Mouse (Mus musculus) neural tube, embryonic 11.5 days (tissue): Measurements from ENCODE around the gene Utp18. TPM values are rescaled to one million over a fixed set of nuclear protein-coding genes. Genes with fewer than 3 reads are reported as not detected.

Experiments
- ATAC-seq: fragments of 200-750 bp; cut with Nextera tagmentation; 2 replicates; pipeline ENCODE4 v1.8.0; 2017; ENCODE audit warnings: moderate number of reproducible peaks, mild to moderate bottlenecking, moderate TSS enrichment, moderate library complexity; ENCODE audit not compliant: insufficient read depth, low FRiP score, low TSS enrichment
- DNase-seq: peaks from one replicate; pipeline ENCODE4 v3.0.0-alpha.2; 2015; ENCODE audit warnings: low spot score
- H3K27ac ChIP-seq: fragments of 300-500 bp; sonication (generic); 2 replicates; pipeline ENCODE4 v1.5.1; 2014; ENCODE audit warnings: low read depth, mild to moderate bottlenecking, low read length
- H3K27me3 ChIP-seq: fragments of 300-500 bp; sonication (generic); 2 replicates; pipeline ENCODE4 v1.6.1; 2014; ENCODE audit warnings: mild to moderate bottlenecking, low read length, mixed read lengths; ENCODE audit not compliant: control insufficient read depth, insufficient read depth
- H3K36me3 ChIP-seq: fragments of 300-500 bp; sonication (generic); 2 replicates; pipeline ENCODE4 v1.6.1; 2014; ENCODE audit warnings: mild to moderate bottlenecking, low read length, moderate library complexity, mixed read lengths; ENCODE audit not compliant: control insufficient read depth, insufficient read depth
- H3K4me1 ChIP-seq: fragments of 300-500 bp; sonication (generic); 2 replicates; pipeline ENCODE4 v1.6.1; 2014; ENCODE audit warnings: low read length, mixed read lengths; ENCODE audit not compliant: control insufficient read depth, insufficient read depth
- H3K4me2 ChIP-seq: fragments of 300-500 bp; sonication (generic); 2 replicates; pipeline ENCODE4 v1.6.1; 2014; ENCODE audit warnings: low read depth, mild to moderate bottlenecking, moderate library complexity
- H3K4me3 ChIP-seq: fragments of 300-500 bp; sonication (generic); 2 replicates; pipeline ENCODE4 v1.5.1; 2014; ENCODE audit warnings: low read depth, low read length
- H3K9ac ChIP-seq: fragments of 300-500 bp; sonication (generic); 2 replicates; pipeline ENCODE4 v1.6.1; 2014; ENCODE audit warnings: mild to moderate bottlenecking, low read length
- H3K9me3 ChIP-seq: fragments of 300-500 bp; sonication (generic); 2 replicates; pipeline ENCODE4 v1.6.1; 2016; ENCODE audit warnings: low read length; ENCODE audit not compliant: control insufficient read depth
- WGBS: fragments of 180-500 bp; shearing (Covaris S2); extraction: QIAGEN DNeasy Blood & Tissue Kit; methylation state at CpG from one replicate; pipeline ENCODE4 v1.1.7; 2014; 5-methylcytosine and 5-hydroxymethylcytosine counted together
- polyA plus RNA-seq: library from polyadenylated mRNA; unstranded; fragments of >200 nt; fragmentation: Nextera tagmentation; extraction: Ambion mirVana; gene quantifications from 2 replicates; pipeline ENCODE4 v1.2.1, GENCODE M21; 2014

Utp18 gene
- polyA plus RNA-seq, 1 experiment from 2014 or later = 40.7 TPM

DNA sequence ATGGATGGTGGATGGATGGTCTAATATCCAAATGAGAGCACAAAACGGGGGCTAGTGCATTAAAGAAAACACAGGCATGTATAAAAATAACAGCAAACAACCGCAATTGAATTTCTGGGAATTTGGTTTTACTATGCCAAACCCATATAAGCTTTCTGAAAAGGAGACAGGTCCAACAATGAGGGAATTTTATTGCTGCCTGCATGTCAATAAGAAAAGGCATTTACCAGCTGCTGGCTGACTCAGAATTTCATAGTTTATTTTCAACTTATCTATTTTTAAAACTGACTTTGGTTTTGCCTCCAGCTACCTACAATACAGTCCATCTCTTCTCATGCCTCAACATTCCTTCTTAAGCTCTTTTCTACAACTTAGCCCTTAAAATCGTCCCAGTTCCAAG is 33.0 kb downstream of the Utp18 start:
- no peak overlapping the region for H3K4me2 ChIP-seq
- no peaks in the 10 kb centered on the region for H3K9me3 ChIP-seq
- no peak overlapping the region for H3K4me3 ChIP-seq
- no peaks in the 10 kb centered on the region for H3K27me3 ChIP-seq
- no peak overlapping the region for H3K9ac ChIP-seq
- WGBS = 82% methylated on average over 3 of the region's 3 CpGs
- H3K4me1 ChIP-seq = no peaks in the 10 kb centered on the region; the same call in 1 of the 2 replicates
- H3K36me3 ChIP-seq = no peaks in the 10 kb centered on the region
- H3K27ac ChIP-seq = no peak overlapping the region
- no peak for ATAC-seq
- no peak for DNase-seq

DNA sequence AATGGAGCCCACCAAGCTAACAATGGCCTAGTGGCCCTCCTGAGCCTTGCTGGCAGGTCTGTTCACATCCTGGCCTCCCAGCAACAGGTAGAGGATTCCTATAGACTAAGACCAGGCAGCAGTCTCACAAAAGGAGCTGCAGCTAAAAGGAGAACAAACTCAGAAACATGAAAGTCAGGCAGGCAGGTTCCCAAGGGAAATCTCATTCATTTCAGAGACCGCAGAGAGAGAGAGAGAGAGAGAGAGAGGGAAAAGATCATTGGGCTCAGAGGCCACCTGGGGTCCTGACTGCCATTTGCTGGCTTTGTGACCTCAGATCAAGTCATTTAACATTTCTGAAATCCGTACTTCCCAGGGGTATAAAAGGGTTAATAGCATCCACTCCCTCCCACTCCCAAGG is 38.2 kb downstream of the Utp18 start:
- Histone ChIP-seq H3K4me1 (no peaks in the 10 kb centered on the region), H3K4me2 (no peak overlapping the region), H3K9me3 (no peaks in the 10 kb centered on the region), H3K9ac (no peak overlapping the region), H3K27me3 (no peaks in the 10 kb centered on the region), H3K4me3 (no peak overlapping the region), H3K36me3 (no peaks in the 10 kb centered on the region), H3K27ac (no peak overlapping the region)
- ATAC-seq = no peak
- no peak for DNase-seq
- 5% methylated on average over 2 of the region's 2 CpGs for WGBS

DNA sequence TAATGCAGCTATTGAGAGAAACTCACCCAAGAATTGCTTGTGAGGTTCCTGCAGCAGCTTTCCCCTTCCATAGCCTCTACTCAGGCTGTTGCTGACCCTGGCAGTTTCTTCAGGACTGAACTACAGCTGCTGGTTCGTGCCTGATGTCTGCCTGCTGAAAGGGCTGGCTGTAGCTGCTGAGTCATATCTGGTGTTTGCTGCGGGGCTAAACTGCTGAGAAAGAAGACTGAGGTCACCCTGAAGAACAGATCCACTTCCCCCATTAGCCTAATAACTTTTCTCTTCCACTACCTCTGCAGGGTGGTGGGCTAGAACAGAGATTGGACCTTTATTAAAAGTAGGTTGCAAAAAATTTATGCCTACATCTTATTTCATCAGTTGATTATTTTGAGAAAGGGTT is 49.8 kb downstream of the Utp18 start:
- 76% methylated on average over 2 of the region's 2 CpGs for WGBS
- Histone ChIP-seq H3K4me3 (no peak overlapping the region), H3K4me2 (no peak overlapping the region), H3K27ac (no peak overlapping the region), H3K4me1 (no peaks in the 10 kb centered on the region), H3K9ac (no peak overlapping the region), H3K36me3 (no peaks in the 10 kb centered on the region), H3K9me3 (no peaks in the 10 kb centered on the region), H3K27me3 (no peaks in the 10 kb centered on the region)
- DNase-seq = no peak
- ATAC-seq = no peak

DNA sequence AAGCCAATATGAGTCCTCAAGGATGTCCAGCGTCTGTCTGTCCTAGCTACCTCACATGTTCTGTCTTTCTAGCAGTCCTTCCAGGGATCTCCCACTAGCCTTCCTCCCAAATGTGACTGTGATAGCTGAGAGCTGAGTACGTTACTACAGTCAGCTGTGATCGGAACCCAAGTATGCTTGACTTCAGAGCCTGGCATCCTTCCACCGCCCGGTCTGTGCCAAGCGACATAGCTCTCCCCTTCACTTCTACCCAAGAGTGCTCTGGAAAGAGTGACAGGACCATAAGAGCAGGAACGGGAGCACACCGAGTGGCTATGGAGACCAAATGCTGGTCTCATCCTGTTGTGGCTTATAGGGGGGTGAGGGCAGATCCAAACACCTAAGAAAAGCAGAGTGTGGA is 55.6 kb downstream of the Utp18 start:
- H3K4me2 ChIP-seq = no peak overlapping the region
- ATAC-seq = peak; percentile 15; the same call in 1 of the 2 replicates
- H3K27me3 ChIP-seq = no peaks in the 10 kb centered on the region

DNA sequence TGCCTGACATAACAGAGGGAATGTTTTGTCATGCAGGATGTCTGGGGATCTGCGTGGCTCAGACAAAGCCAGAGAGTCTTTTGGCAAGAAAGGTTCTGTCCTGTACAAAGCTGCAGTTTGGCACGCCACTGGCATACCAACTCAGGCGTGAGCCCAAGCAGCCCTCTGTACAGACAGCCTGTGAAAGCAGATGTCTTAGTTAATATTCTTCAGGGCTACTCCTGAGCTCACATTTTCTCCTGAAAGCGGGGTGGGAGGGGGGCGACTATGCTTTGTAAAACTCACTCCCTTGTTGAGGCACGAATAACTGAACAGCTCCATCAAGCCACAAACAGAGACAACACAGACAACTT is 56.3 kb downstream of the Utp18 start:
- Histone ChIP-seq H3K9me3 (no peaks in the 10 kb centered on the region), H3K9ac (no peak overlapping the region), H3K27me3 (no peaks in the 10 kb centered on the region), H3K4me2 (no peak overlapping the region), H3K4me3 (no peak overlapping the region), H3K36me3 (no peaks in the 10 kb centered on the region), H3K4me1 (no peaks in the 10 kb centered on the region), H3K27ac (no peak overlapping the region)
- ATAC-seq (peak; percentile 80), DNase-seq (peak; percentile 28)
- WGBS = 76% methylated on average over 6 of the region's 6 CpGs

More for the DNA sequence above, 55.6 kb downstream of the Utp18 start:
- H3K9ac ChIP-seq = no peak overlapping the region
- no peak for DNase-seq
- H3K27ac ChIP-seq = no peak overlapping the region
- H3K4me3 ChIP-seq = no peak overlapping the region
- WGBS = 93% methylated on average over 8 of the region's 8 CpGs
- H3K4me1 ChIP-seq = no peaks in the 10 kb centered on the region
- no peaks in the 10 kb centered on the region for H3K9me3 ChIP-seq
- H3K36me3 ChIP-seq = no peaks in the 10 kb centered on the region

DNA sequence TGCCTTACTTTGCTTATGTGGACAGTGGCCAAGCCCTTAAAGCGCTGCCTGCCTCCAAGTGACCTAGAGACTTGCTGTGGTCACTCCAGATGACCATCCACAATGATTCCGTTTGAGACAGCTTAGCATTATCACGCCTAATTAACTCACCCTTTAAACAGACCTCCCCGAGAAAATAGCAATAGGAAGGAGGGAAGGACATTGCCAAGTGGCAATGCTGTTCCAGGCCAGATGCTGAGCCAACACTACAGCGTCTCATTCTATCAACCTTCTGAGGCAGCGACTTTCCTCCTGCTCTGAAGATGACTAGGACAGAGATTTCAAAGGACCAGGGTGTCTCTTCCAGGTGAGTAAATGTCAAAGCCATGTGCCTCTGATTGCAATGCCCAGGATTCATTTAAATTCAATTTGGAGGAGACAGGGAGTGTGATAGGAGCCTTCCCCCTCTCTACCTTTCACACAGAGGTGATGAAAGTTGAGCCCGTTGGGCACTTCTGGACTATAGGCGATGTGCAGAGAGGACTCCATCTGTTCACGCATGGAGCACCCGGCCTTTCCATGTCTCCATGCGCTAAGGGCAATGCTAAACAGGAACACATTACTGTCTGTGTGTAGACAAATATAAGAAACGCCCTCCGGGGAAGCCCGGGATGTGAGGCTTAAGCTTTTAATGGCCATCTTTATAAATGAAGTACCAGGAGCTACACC is 56.8 kb downstream of the Utp18 start:
- H3K9ac ChIP-seq = no peak overlapping the region
- no peaks in the 10 kb centered on the region for H3K9me3 ChIP-seq
- H3K27me3 ChIP-seq = no peaks in the 10 kb centered on the region
- no peak overlapping the region for H3K4me2 ChIP-seq
- H3K4me1 ChIP-seq = no peaks in the 10 kb centered on the region
- ATAC-seq (peak; percentile 35; the same call in 1 of the 2 replicates), DNase-seq (no peak)
- WGBS = 70% methylated on average over 14 of the region's 14 CpGs
- H3K27ac ChIP-seq = no peak overlapping the region
- no peaks in the 10 kb centered on the region for H3K36me3 ChIP-seq
- H3K4me3 ChIP-seq = no peak overlapping the region

DNA sequence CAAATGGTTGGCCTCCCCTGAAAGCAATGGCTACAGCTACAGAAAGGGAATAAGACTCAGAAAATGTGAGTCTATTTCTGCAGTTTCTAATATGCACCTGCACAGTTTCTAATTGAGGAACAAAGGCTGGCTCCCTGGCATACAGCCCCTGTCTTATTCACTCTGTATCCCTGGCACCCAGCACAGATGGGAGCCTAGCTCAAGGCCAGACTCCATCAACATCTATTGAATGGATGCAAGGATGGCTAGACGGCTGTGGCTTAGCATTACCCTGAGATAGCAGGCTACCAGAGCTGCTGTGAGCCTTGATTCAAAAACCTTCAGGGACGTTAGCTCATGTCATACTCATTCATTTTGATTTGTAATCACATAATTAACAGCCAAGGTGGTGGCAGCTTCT is 63.3 kb downstream of the Utp18 start:
- H3K9ac ChIP-seq = no peak overlapping the region
- H3K4me3 ChIP-seq = no peak overlapping the region
- H3K36me3 ChIP-seq = no peaks in the 10 kb centered on the region
- DNase-seq (no peak), ATAC-seq (no peak)
- 73% methylated on average over 2 of the region's 2 CpGs for WGBS
- no peak overlapping the region for H3K27ac ChIP-seq
- no peaks in the 10 kb centered on the region for H3K27me3 ChIP-seq
- no peaks in the 10 kb centered on the region for H3K9me3 ChIP-seq
- H3K4me1 ChIP-seq = no peaks in the 10 kb centered on the region
- H3K4me2 ChIP-seq = no peak overlapping the region

DNA sequence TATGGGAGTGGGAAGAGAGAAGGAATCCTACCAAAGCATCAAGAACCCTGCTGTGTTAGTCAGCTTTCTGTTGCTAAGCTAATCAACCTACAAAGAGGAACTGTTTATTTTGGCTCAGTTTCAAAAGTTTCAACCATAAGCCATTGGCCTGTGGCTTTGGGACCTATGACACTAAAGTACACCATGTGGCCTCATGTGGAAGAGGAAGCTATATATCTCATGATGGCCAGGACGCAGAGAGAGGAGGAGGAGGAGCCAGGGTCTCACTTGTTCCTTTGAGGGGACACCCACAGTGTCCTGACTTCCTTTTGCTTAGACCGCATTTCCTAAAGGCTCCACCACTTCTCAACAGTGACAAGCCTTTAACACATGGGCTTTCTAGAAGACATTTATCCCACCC is 64.0 kb downstream of the Utp18 start:
- no peak overlapping the region for H3K27ac ChIP-seq
- no peak overlapping the region for H3K4me2 ChIP-seq
- H3K36me3 ChIP-seq = no peaks in the 10 kb centered on the region
- 55% methylated on average over 2 of the region's 2 CpGs for WGBS
- H3K9ac ChIP-seq = no peak overlapping the region
- DNase-seq (no peak), ATAC-seq (no peak)
- no peaks in the 10 kb centered on the region for H3K27me3 ChIP-seq
- no peaks in the 10 kb centered on the region for H3K9me3 ChIP-seq
- no peaks in the 10 kb centered on the region for H3K4me1 ChIP-seq
- H3K4me3 ChIP-seq = no peak overlapping the region

DNA sequence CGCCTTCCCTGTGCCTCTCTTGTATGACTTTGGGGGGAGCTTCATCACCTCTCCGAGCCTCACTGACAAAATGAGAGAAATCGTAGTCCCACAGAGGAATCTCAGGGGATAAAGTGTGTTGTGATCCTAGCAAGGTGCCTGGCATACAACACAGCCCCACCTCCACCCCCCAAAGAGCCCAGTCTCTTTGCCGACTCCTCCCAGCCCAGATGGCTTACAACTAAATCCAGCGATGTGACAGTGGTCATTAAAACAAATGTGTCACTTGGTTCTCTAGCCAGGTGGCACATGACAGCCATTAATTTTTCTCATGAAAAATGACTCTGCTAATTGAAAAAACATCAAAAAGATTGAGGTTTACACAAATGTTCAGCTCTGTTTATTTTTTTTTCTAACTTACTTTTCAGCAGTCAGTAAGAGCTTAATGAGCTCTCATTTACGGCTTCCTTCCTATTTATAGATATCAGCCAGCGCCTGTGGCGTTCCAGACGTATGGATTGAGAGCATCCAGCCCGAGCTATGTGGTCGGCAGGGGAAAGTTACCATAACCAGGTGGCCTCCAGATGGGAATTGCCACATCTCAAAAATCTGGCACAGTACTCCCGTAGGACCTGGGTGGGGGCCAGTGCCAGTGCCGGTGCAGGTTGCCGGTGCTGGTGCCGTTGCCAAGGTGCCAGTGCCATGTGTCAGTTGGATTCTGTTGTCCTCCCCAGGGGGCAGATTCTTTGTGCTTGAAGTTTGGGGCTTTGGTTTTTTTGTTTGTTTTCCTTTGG is 67.4 kb downstream of the Utp18 start:
- no peaks in the 10 kb centered on the region for H3K36me3 ChIP-seq
- H3K27me3 ChIP-seq = no peaks in the 10 kb centered on the region
- H3K9me3 ChIP-seq = no peaks in the 10 kb centered on the region
- ATAC-seq (no peak), DNase-seq (no peak)
- H3K9ac ChIP-seq = no peak overlapping the region
- 51% methylated on average over 15 of the region's 15 CpGs for WGBS
- no peak overlapping the region for H3K4me2 ChIP-seq
- H3K4me1 ChIP-seq = no peaks in the 10 kb centered on the region
- H3K4me3 ChIP-seq = no peak overlapping the region
- no peak overlapping the region for H3K27ac ChIP-seq
